13 mouse cellular contexts compared by ENCODE assay signal in genomic region chr12:84824203-84824602, GRCm38 (mm10).
"Had no signal": no experiment of that assay in that cellular context is flagged by ENCODE, and none has a peak within 500 bp of the region (broad histone marks: within the 10 kb centered on the region; RNA-seq: fewer than 3 reads in every experiment).

No protein-coding gene starts in this region.

- H3K9ac ChIP-seq: limb, embryonic 12.5 days; liver, embryonic 14.5 days; neural tube, embryonic 15.5 days had no signal

- H3K27ac ChIP-seq: left cerebral cortex, adult 2 months; limb, embryonic 12.5 days; liver, embryonic 14.5 days; midbrain, embryonic 10.5 days; neural tube, embryonic 15.5 days had no signal

- H3K4me1 ChIP-seq: midbrain, embryonic 10.5 days had no signal

- H3K4me2 ChIP-seq: limb, embryonic 12.5 days; neural tube, embryonic 15.5 days had no signal

- H3K36me3 ChIP-seq: limb, embryonic 12.5 days; midbrain, embryonic 10.5 days; neural tube, embryonic 15.5 days had no signal

- H3K4me3 ChIP-seq: left cerebral cortex, adult 2 months; limb, embryonic 12.5 days; midbrain, embryonic 10.5 days; myocyte; neural tube, embryonic 15.5 days had no signal

- DNase-seq: kidney, adult 8-10 months; kidney, postnatal 25 days; lung, postnatal 36 days; midbrain, embryonic 14.5 days; right cerebral cortex, adult 18-20 months; thymus, adult 18-20 months; thymus, postnatal 14 days had no signal

- H3K27me3 ChIP-seq: neural tube, embryonic 15.5 days had no signal

- H3K9me3 ChIP-seq: limb, embryonic 12.5 days; midbrain, embryonic 10.5 days; neural tube, embryonic 15.5 days had no signal
